Mouse (Mus musculus) heart, embryonic 10.5 days (tissue): ENCODE measurements around the gene Plaur. TPM values are rescaled to one million over a fixed set of nuclear protein-coding genes. Genes with fewer than 3 reads are reported as not detected.

Experiments used
- DNase-seq: peaks from one replicate; pipeline ENCODE4 v3.0.0-alpha.2; 2017; ENCODE audit warnings: low spot score
- H3K27ac ChIP-seq: fragments of 300-500 bp; sonication (generic); 2 replicates; pipeline ENCODE4 v1.5.1; 2016; ENCODE audit warnings: mild to moderate bottlenecking
- H3K27me3 ChIP-seq: fragments of 300-500 bp; sonication (generic); 2 replicates; pipeline ENCODE4 v1.6.1; 2016; ENCODE audit warnings: mild to moderate bottlenecking; ENCODE audit not compliant: poor library complexity, insufficient read depth, severe bottlenecking
- H3K36me3 ChIP-seq: fragments of 300-500 bp; sonication (generic); 2 replicates; pipeline ENCODE4 v1.6.1; 2016; ENCODE audit warnings: mild to moderate bottlenecking, moderate library complexity
- H3K4me1 ChIP-seq: fragments of 300-500 bp; sonication (generic); 2 replicates; pipeline ENCODE4 v1.6.1; 2016; ENCODE audit warnings: mild to moderate bottlenecking
- H3K4me3 ChIP-seq: fragments of 300-500 bp; sonication (generic); 2 replicates; pipeline ENCODE4 v1.5.1; 2016; ENCODE audit warnings: mild to moderate bottlenecking, moderate library complexity
- H3K9me3 ChIP-seq: fragments of 300-500 bp; sonication (generic); 2 replicates; pipeline ENCODE4 v1.6.1; 2016; ENCODE audit warnings: mild to moderate bottlenecking, moderate library complexity
- WGBS: fragments of 180-500 bp; shearing (Covaris S2); methylation state at CpG from one replicate; pipeline ENCODE4 v1.1.7; 2016; 5-methylcytosine and 5-hydroxymethylcytosine counted together
- polyA plus RNA-seq: library from polyadenylated mRNA; unstranded; fragments of >200 nt; fragmentation: Nextera tagmentation; extraction: Ambion mirVana; gene quantifications from 2 replicates; pipeline ENCODE4 v1.2.1, GENCODE M21; 2016

The Plaur gene
- polyA plus RNA-seq, 1 experiment from 2014 or later: 7.3 TPM

- Histone ChIP-seq H3K4me1 (peaks cover 20% of the 10 kb centered on the region), H3K36me3 (no peaks in the 10 kb centered on the region), H3K9me3 (peaks cover 4% of the 10 kb centered on the region; the same call in 1 of the 2 replicates), H3K27ac (no peak overlapping the region), H3K4me3 (no peak overlapping the region), H3K27me3 (peaks cover 41% of the 10 kb centered on the region)
- 90% methylated on average over 15 of the region's 15 CpGs for WGBS
- DNase-seq: no peak
Measured at GRCm38 (mm10) chr7:24430551-24431345, 31.5 kb upstream of the Plaur start.

GRCm38 (mm10) chr7:24431713-24432112 is 30.6 kb upstream of the Plaur start:
- Histone ChIP-seq H3K9me3 (peaks cover 4% of the 10 kb centered on the region; the same call in 1 of the 2 replicates), H3K36me3 (no peaks in the 10 kb centered on the region), H3K4me3 (peak overlapping the region; percentile 26; the same call in 1 of the 2 replicates), H3K27ac (no peak overlapping the region), H3K4me1 (peaks cover 20% of the 10 kb centered on the region), H3K27me3 (peaks cover 41% of the 10 kb centered on the region)
- no peak for DNase-seq
- WGBS: 38% methylated on average over 11 of the region's 11 CpGs

- DNase-seq: no peak
- Histone ChIP-seq H3K27me3 (peaks cover 41% of the 10 kb centered on the region), H3K27ac (no peak overlapping the region), H3K9me3 (peaks cover 4% of the 10 kb centered on the region; the same call in 1 of the 2 replicates), H3K4me1 (peaks cover 28% of the 10 kb centered on the region), H3K4me3 (no peak overlapping the region), H3K36me3 (no peaks in the 10 kb centered on the region)
- 76% methylated on average over 5 of the region's 5 CpGs for WGBS
Measured at GRCm38 (mm10) chr7:24435305-24435704, 27.0 kb upstream of the Plaur start.

DNA sequence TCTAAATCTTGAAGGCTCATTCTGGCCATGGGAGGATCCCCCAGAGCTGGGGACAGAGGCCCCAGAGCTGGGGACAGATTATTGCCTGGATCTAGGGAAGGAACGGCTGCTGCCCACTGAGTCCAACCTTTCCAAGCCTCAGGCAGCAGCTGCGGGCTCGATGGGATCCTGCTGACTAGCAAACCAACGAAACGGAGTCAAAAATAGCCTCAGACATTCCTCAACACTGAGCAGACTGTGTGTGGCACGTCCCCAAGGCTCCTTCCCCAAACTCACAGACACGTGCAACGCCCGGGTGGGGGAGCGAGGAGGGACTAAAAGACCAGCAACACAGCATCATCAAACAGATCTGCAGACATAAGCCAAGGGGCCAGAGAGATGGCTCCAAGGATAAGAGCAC is 24.3 kb upstream of the Plaur start:
- WGBS: 39% methylated on average over 10 of the region's 10 CpGs
- H3K9me3 ChIP-seq: no peaks in the 10 kb centered on the region
- DNase-seq: no peak
- H3K4me1 ChIP-seq: peaks cover 15% of the 10 kb centered on the region
- H3K4me3 ChIP-seq: no peak overlapping the region
- H3K27ac ChIP-seq: peak overlapping the region; percentile 38; the same call in 1 of the 2 replicates
- no peaks in the 10 kb centered on the region for H3K36me3 ChIP-seq
- peaks cover 19% of the 10 kb centered on the region for H3K27me3 ChIP-seq

GRCm38 (mm10) chr7:24439191-24439590 is 23.1 kb upstream of the Plaur start:
- H3K27ac ChIP-seq: no peak overlapping the region
- 78% methylated on average over 6 of the region's 6 CpGs for WGBS
- peaks cover 14% of the 10 kb centered on the region for H3K4me1 ChIP-seq
- H3K9me3 ChIP-seq: no peaks in the 10 kb centered on the region
- no peak overlapping the region for H3K4me3 ChIP-seq
- H3K27me3 ChIP-seq: peaks cover 7% of the 10 kb centered on the region
- DNase-seq: no peak
- no peaks in the 10 kb centered on the region for H3K36me3 ChIP-seq

- no peak for DNase-seq
- WGBS: 64% methylated on average over 5 of the region's 7 CpGs
- H3K9me3 ChIP-seq: no peaks in the 10 kb centered on the region
- 0 out of 2 replicates have a peak, but pooled peaks cover 4% of the 10 kb centered on the region for H3K27me3 ChIP-seq
- no peak overlapping the region for H3K27ac ChIP-seq
- no peak overlapping the region for H3K4me3 ChIP-seq
- peaks cover 14% of the 10 kb centered on the region for H3K4me1 ChIP-seq
- H3K36me3 ChIP-seq: no peaks in the 10 kb centered on the region
Measured at GRCm38 (mm10) chr7:24439891-24440290, 22.4 kb upstream of the Plaur start.

DNA sequence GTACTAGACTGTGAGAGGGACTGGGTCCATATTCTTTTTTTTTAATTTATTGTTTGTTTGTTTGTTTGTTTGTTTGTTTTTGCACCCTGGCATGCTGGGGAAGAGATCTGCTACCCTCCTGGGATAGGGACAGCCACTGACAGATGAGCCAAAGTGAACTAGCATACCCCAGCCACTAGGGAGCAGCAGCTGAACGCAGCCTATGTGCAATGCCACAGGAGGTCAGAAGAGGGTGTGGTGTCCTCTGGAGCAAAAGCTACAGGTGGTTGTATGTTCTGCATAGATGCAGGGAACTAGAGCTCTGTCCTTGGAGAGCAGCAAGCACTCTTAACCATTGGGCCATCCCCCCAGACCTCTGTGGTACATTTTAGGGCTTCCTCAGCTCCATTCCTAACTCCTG is 20.5 kb upstream of the Plaur start:
- no peak overlapping the region for H3K27ac ChIP-seq
- H3K36me3 ChIP-seq: no peaks in the 10 kb centered on the region
- no peaks in the 10 kb centered on the region for H3K9me3 ChIP-seq
- H3K4me3 ChIP-seq: no peak overlapping the region
- peaks cover 8% of the 10 kb centered on the region for H3K4me1 ChIP-seq
- H3K27me3 ChIP-seq: no peaks in the 10 kb centered on the region
- WGBS: 10% methylated on average over 1 of the region's 1 CpGs
- no peak for DNase-seq

DNA sequence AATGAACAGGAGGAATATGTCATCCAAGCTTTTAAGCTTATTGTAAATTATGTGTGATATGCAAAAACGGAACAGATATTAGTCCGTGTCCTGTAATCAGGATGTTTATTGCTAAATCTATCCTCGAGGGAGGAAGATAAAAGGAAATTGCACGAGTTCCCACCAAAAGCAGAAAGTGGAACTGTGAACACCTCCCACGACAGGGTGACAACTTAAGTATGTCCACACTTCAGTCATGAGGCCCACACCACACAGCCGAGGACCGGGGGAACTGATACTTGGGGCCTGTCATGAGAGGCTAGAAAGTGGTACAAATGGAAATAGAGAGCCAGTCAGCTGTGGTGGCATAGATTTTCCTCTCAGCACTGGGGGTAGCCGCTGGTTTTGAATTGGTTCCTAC is 20.0 kb upstream of the Plaur start:
- H3K9me3 ChIP-seq: no peaks in the 10 kb centered on the region
- H3K27ac ChIP-seq: no peak overlapping the region
- H3K4me1 ChIP-seq: peaks cover 8% of the 10 kb centered on the region
- H3K27me3 ChIP-seq: no peaks in the 10 kb centered on the region
- no peak overlapping the region for H3K4me3 ChIP-seq
- DNase-seq: no peak
- H3K36me3 ChIP-seq: no peaks in the 10 kb centered on the region
- WGBS: 66% methylated on average over 8 of the region's 8 CpGs

GRCm38 (mm10) chr7:24445266-24445926 is 16.9 kb upstream of the Plaur start:
- Histone ChIP-seq H3K36me3 (no peaks in the 10 kb centered on the region), H3K27me3 (no peaks in the 10 kb centered on the region), H3K4me3 (no peak overlapping the region), H3K27ac (no peak overlapping the region), H3K9me3 (no peaks in the 10 kb centered on the region), H3K4me1 (0 out of 2 replicates have a peak, but pooled peaks cover under 1% of the 10 kb centered on the region)
- 89% methylated on average over 9 of the region's 9 CpGs for WGBS
- DNase-seq: no peak

- no peak for DNase-seq
- Histone ChIP-seq H3K36me3 (no peaks in the 10 kb centered on the region), H3K4me3 (no peak overlapping the region), H3K27ac (no peak overlapping the region), H3K4me1 (0 out of 2 replicates have a peak, but pooled peaks cover 3% of the 10 kb centered on the region), H3K27me3 (no peaks in the 10 kb centered on the region), H3K9me3 (no peaks in the 10 kb centered on the region)
- 72% methylated on average over 7 of the region's 7 CpGs for WGBS
Measured at GRCm38 (mm10) chr7:24446697-24447340, 15.5 kb upstream of the Plaur start.

DNA sequence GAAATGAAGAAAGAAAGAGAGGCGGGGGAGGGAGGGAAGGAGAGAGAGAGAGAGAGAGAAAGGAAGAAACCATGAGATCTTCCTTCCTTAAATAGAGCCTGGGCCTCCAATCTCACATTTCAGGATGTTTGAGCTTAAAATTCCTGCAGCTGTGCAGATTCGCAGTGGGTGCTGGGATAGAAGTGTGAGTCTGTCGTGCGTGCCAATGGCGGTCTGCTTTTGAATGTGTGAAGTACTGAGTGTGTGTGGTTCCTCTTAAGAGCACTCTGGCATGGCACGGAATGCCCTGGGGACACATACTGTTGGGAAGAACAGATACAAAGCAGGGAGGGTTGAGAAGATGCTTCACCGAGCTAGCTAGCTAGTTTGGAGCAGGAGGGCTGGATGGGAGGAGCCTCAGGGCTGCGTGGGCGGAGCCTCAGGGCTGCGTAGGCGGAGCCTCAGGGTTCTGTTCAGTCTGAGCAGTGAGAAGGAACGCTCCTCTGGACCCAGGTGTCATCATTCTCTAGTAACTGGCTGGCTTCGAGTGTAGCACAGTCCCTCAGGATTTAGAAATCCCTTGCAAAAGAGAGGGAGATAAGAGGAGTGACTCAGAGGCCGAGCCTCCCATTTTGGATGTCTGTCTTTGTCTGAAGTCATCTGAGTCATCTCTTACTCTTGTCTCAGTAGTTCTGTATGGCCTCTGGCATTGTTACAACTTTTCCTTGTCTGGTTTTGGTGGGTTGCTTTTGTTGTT is 13.3 kb upstream of the Plaur start:
- 46% methylated on average over 14 of the region's 14 CpGs for WGBS
- Histone ChIP-seq H3K36me3 (no peaks in the 10 kb centered on the region), H3K4me3 (no peak overlapping the region), H3K27ac (no peak overlapping the region), H3K9me3 (no peaks in the 10 kb centered on the region), H3K27me3 (peaks cover 6% of the 10 kb centered on the region; the same call in 1 of the 2 replicates), H3K4me1 (0 out of 2 replicates have a peak, but pooled peaks cover 3% of the 10 kb centered on the region)
- DNase-seq: no peak

DNA sequence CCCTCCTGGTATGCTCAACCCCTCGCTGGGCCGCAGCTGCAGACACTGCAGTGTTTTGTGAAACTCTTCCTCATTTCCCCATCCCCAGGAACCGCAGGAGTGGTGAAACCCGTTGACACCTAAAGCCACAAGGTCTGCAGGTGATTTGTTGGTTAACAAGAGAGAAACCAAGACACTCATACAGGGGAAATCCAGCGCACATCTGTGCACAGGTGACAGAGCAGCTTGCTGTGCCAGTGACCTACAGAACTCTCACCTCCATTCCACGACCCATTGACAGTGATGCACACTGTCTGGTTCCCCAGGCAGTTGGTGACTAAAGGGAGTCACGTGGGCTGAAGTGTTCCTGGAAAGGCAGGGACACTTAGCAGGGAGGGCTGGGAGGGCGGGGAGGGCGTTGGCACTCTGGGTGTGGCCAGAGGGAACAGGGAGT is 11.7 kb upstream of the Plaur start:
- no peak for DNase-seq
- Histone ChIP-seq H3K36me3 (no peaks in the 10 kb centered on the region), H3K4me1 (0 out of 2 replicates have a peak, but pooled peaks cover 3% of the 10 kb centered on the region), H3K27me3 (peaks cover 6% of the 10 kb centered on the region; the same call in 1 of the 2 replicates), H3K9me3 (no peaks in the 10 kb centered on the region), H3K27ac (no peak overlapping the region), H3K4me3 (no peak overlapping the region)
- WGBS: 48% methylated on average over 9 of the region's 9 CpGs
